Mouse (Mus musculus) cerebellum, adult 11-12 months (tissue): Measurements from ENCODE around the gene Zfp36l1.

ENCODE experiments used
- DNase-seq: peaks from one replicate; pipeline ENCODE4 v3.0.0; 2022

Gene Zfp36l1

GRCm38 (mm10) chr12:80130558-80131358 lies 17.9 kb upstream of the Zfp36l1 start:
- no peak for DNase-seq

GRCm38 (mm10) chr12:80129531-80129930 lies 16.7 kb upstream of the Zfp36l1 start:
- no peak for DNase-seq

DNA sequence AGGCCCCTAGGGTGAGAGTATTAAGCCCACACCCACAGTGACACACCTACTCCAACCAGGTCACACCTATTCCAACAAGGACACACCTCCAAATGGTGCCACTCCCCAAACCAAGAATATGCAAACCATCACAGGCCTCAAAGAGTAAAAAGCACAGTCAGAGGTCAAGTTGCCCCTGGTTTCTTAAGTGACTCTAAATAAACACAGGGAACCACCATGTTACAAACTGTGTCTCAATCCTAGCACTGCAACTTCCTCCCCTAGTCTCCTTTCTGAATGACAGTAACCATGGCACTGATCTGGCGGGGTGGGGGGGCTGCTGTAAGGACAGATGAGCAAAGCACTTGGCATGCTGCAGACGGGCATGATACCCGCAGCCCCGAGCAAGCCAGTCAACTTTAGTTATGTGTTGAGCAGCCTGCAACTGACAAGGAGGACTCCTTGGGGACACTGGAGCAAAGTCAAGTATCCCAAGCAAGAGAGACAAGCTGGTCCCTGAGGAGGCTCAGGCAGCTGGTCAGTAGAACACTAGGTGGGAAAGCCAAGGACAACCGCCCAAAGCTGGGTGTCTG lies 14.5 kb upstream of the Zfp36l1 start:
- no peak for DNase-seq

DNA sequence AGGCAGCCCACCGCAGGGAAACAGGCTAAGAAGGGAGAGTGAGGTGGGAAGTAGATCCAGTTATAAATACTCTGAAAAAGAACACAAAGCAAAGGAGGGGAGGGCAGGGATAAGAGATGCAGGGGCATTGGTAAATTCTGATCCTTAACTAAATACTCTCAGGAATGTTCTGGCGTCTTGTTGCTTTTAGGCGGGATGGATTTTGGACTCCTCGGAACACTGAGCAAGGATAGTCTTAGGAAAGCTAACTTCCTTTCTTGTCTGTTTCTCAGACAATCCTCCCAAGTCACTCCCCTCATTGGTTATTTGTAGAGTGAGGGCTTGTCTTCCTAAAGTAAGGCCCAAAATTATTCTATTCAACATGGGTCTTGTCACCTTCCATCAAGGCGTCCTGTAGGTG lies 12.5 kb upstream of the Zfp36l1 start:
- DNase-seq, result no peak

DNA sequence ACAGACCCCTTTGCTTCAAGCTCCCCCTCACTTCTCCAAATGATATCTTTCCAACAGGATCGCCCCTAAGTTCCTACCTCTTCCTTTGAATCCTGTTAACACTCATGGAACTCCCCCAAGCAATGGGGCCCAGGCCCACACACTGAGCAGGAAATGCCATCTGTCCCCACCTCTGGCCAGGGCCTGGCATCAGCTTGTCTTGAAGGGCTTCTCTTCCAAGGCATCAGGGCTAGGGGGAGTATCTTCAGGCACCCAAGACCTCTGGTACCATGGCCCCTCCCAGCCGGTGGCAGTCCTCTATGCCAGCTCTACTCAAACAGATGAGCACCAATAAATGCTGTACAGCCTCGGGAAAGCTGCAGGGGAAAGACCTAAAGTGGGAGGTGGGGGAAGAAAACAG lies 11.9 kb upstream of the Zfp36l1 start:
- DNase-seq, result no peak

GRCm38 (mm10) chr12:80124211-80124610 lies 11.4 kb upstream of the Zfp36l1 start:
- DNase-seq, result no peak

DNA sequence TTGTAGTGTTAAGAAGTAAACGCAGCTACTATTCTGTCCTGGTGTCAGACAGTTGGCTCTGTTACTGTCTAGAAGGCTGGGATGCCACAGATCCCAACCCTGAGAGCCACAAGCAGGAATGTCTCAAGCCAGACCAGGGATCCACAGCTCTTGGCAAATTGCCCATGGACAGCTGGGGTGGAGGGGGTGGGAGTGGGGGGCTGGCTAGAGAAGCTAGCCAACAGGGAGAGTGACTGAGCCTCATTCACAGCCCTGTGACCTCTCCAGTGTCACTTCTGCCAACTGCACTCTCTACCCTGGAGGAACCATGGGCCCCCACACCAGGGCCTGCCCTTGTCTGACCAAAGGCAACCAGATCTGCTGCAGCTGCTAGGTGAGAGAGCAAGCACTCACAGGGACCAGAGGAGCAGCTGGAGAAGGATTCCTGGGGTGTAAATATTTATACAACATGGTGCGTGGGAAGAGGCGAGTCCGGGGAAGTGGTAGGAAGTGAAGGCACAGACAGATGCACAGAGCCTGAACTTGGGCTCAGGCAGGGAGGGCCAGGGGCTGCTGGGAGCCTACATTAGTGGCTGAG lies 10.5 kb upstream of the Zfp36l1 start:
- no peak for DNase-seq

GRCm38 (mm10) chr12:80121438-80121837 lies 8.6 kb upstream of the Zfp36l1 start:
- no peak for DNase-seq

GRCm38 (mm10) chr12:80118588-80118987 lies 5.8 kb upstream of the Zfp36l1 start:
- DNase-seq, result no peak

DNA sequence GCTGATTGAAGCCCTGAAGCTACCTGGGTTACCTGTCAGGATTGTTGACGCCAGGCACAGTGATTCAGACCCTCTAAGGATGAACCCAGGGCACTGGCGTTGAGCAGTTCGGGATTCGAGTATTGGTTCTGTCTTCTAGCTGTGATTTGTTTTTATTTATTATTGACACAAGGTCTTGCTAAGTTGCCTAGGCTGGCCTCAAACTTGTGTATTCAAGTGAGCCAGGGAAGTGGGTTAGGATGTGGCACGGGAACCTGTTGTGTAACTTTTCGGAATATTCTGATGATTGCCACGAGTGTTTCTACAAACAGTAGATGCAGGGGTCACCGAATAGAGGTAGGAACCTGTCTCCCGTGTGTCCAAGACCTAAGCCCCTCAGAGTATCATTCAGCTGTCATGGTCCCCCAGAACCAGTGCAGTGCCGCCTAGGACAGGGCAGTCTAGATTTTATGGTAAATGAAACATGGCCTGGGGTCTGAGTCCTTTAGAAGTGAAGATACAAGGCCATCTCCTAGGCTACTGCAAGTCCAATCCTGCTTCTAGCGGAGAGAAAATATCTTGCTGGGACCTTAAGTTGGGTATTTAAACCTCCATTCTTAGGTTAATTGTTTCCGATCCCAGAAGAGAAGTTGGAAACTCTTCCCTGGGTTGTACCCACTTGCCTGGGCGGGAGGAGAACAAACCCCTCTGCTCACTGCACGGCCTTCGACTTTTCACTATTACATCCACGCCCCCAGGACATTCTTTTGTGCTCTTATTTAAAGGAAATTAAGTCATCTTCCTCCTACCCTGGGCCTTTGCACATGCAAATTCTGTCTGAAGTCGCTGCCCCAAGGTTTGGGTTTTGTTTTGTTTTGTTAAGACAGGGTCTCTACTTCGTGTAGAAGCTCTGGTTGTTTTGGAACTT lies 3.6 kb upstream of the Zfp36l1 start:
- no peak for DNase-seq

DNA sequence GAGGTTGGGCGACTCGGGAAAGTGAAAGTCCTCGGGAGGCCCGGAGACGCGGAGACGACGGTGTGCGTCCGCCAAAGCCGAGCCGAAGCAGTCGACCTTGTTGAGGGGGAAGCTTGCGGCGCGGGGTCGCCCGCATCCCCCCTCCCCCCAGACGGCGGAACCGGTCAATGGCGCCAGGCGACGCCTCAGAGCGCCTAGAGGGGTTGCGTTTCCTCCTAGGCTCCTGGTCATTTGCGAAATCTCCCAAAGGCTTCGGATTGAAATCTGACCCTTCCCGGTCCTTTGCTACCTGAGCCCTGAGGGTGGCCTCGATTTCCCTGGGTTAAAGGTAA lies 3.0 kb upstream of the Zfp36l1 start:
- DNase-seq, result no peak

GRCm38 (mm10) chr12:80115142-80115862 lies 2.5 kb upstream of the Zfp36l1 start:
- peak; percentile 91 for DNase-seq

DNA sequence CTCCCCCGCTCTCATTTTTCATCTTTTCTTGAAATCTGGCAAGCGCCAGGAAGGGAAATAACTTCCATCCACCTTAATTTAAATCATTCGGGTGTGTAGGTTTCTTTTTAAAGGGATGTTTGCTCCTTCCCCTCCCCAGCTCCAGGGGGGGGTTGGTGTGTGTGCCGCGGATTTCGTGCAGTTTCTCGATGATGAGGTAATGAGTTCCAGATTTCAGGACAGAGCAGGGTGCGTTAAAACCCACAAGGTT lies 2.0 kb upstream of the Zfp36l1 start:
- DNase-seq, result no peak

DNA sequence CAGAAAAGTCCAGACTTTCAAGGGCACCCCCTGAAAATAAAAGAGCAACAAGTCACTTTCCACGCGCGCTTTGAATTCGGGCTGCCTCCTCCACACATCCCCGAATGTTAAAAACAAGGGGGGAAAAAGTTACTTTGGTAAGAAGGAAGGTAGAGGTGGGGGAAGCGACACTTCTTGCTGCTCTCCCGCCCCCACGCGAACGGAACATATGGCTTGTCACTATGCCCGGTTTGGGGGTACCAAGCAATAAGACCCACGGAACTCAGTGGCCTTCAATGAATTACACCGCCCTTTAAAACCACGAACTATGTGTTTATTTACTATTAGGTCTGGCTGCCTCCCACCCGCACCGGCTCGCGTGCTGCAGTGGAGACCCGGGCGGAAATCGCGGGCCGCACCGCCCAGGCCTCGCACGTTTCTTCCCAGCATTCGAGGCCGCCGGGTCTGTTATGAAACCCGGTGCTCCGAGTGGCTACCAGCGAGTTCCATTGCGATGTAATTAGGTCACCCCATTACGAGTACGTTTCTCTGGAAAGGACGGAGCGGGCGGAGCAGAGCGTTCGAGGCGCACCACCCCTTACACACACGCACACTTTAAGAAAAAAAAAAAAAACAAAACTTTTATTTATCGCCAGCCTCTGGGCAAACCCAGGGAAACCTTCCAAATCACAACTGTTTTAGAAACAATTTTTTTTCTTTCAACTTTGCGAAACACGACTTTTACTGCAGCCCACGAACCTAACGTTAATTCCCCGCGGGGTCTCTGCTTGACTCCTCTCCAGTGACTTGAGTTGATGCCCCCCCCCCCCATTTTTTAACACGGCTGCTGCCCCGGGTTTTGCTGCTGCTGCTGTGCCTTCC lies 1.4 kb upstream of the Zfp36l1 start:
- DNase-seq, result peak; percentile 74

DNA sequence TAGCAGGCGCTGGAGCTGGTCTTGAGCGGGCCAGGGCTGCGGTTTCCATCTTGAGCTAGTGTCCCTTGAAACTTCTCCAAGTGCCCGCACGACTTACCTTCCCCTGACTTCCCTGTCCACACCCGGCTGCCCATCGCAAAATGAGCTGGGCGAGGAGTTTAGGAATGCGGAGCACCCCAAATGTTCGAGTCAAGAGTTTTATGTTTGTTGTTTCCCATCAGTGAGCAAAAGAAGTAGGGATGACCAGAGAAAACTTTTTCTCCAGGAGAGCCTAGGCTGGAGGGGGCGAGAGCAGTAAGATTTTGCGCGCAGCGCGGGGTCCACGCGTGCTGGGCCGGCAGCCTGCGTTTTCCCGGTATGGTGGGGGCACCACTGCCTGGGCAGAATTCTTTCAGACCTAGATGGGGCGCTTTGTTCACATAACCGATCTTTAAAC lies 791 bp upstream of the Zfp36l1 start:
- DNase-seq, result no peak

GRCm38 (mm10) chr12:80112071-80112660 lies 647 bp downstream of the Zfp36l1 start:
- no peak for DNase-seq

- no peak for DNase-seq
Observed at GRCm38 (mm10) chr12:80111131-80112070, 1.4 kb downstream of the Zfp36l1 start.

GRCm38 (mm10) chr12:80110546-80110870 lies 2.3 kb downstream of the Zfp36l1 start:
- DNase-seq, result no peak

DNA sequence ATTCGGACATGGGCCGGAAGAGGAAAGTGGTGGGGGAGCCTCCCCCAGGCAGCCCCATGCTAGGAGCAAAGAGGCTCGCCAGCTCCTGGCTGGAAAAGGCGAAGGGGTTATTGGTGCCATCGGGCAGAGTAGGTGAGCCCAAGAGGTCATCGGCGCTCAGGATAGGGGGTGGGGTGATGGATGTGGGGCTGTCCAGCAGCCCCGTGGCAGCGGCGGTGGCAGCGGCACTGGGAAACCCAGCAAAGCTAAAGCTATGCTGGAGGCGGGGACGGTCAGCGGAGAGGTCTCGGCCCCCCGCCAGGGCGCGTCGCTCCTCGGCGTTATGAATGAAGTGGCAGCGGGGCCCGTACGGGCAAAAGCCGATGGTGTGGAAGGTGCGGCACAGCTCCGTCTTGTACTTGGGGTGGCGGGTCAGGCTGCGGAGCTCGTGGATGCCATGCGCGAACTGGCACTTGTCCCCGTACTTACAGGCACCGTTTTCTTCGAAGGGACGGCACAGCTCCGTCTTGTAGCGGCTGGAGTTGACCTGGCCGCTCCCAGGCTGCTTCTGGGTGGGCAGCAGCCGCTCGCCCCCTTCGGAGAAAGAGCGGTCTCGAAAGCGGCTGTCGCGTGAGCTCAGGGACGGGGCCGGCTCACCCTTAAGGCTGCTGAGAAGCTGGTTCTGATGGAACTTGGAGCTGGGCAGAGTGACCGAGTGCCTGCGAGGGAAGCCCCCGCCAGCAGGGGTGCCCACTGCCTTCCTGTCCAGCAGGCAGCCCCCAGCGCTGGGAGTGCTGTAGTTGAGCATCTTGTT lies 2.9 kb downstream of the Zfp36l1 start:
- DNase-seq, result no peak
